21 mouse cellular contexts compared by ENCODE assay signal in genomic region chr7:97650729-97651128, GRCm38 (mm10). TPM values are rescaled to one million over a fixed set of nuclear protein-coding genes. Genes with fewer than 3 reads are reported as not detected.
DNase-seq lines count a peak whose midpoint lies in the region; ATAC-seq and TF ChIP-seq lines count a peak whose summit lies in the region.
"Had no signal": no experiment of that assay in that cellular context is flagged by ENCODE, and none has a peak within 500 bp of the region (broad histone marks: within the 10 kb centered on the region; RNA-seq: fewer than 3 reads in every experiment).

No protein-coding gene starts in this region.

- no peak overlapping the region for H3K4me3 ChIP-seq in liver, adult 2 months (ENCODE audit: insufficient read depth, low read depth, low read length)
- no peak overlapping the region for H3K4me3 ChIP-seq in liver, embryonic 11.5 days (ENCODE audit: low read depth, low read length)
- H3K4me3 ChIP-seq in liver, embryonic 16.5 days (ENCODE audit: low read depth, low read length), result no peak overlapping the region
- H3K4me3 ChIP-seq in liver, postnatal 0 days (ENCODE audit: low read depth, low read length), result no peak overlapping the region
- no peak overlapping the region for H3K4me3 ChIP-seq in liver, embryonic 12.5 days

- 35% methylated on average over 4 of the region's 4 CpGs for WGBS in liver, adult 2 months
- WGBS in liver, embryonic 11.5 days, result 84% methylated on average over 4 of the region's 4 CpGs
- WGBS in liver, embryonic 16.5 days (ENCODE audit: insufficient replicate concordance), result 72% methylated on average over 4 of the region's 4 CpGs
- WGBS in liver, postnatal 0 days (ENCODE audit: insufficient replicate concordance), result 67% methylated on average over 4 of the region's 4 CpGs
- 79% methylated on average over 4 of the region's 4 CpGs for WGBS in liver, embryonic 12.5 days (ENCODE audit: insufficient replicate concordance)

- DNase-seq in liver, adult 2 months (ENCODE audit: extremely low read depth, low read depth, low spot score), result peak; percentile 78
- no peak for DNase-seq in liver, embryonic 11.5 days (ENCODE audit: low spot score)
- DNase-seq in liver, result no peak
- no peak for DNase-seq in liver, postnatal 0 days
- DNase-seq: adrenal gland, adult 2 months; adrenal gland, adult 8-10 months; adrenal gland, postnatal 10 days; adrenal gland, postnatal 14 days; adrenal gland, postnatal 25 days; adrenal gland, postnatal 36 days; B cell, adult 2 months; cerebellum, adult 11 months; cerebellum, adult 11-12 months; cerebellum, adult 18-20 months had no signal

- H3K36me3 ChIP-seq in liver, adult 2 months (ENCODE audit: control insufficient read depth, insufficient read depth, low read length), result peaks cover 2% of the 10 kb centered on the region; the same call in 1 of the 2 replicates
- H3K36me3 ChIP-seq in liver, embryonic 11.5 days (ENCODE audit: control insufficient read depth, insufficient read depth, low read length), result no peaks in the 10 kb centered on the region
- H3K36me3 ChIP-seq in liver, embryonic 16.5 days (ENCODE audit: control insufficient read depth, insufficient read depth), result no peaks in the 10 kb centered on the region; the same call in 1 of the 2 replicates
- H3K36me3 ChIP-seq in liver, postnatal 0 days (replicated peaks; ENCODE audit: insufficient read depth, low read length), result peaks cover 13% of the 10 kb centered on the region
- H3K36me3 ChIP-seq in liver, embryonic 12.5 days, result peaks cover 27% of the 10 kb centered on the region

- no peaks in the 10 kb centered on the region for H3K27me3 ChIP-seq in liver, adult 2 months (ENCODE audit: control insufficient read depth, insufficient read depth, low read length)
- H3K27me3 ChIP-seq in liver, embryonic 11.5 days (replicated peaks; ENCODE audit: control insufficient read depth, insufficient read depth, low read length), result no peaks in the 10 kb centered on the region
- no peaks in the 10 kb centered on the region for H3K27me3 ChIP-seq in liver, embryonic 16.5 days (ENCODE audit: control insufficient read depth, insufficient read depth, low read depth, low read length)
- no peaks in the 10 kb centered on the region for H3K27me3 ChIP-seq in liver, postnatal 0 days (ENCODE audit: insufficient read depth, low read length)
- no peaks in the 10 kb centered on the region for H3K27me3 ChIP-seq in liver, embryonic 12.5 days (replicated peaks)
- H3K27me3 ChIP-seq: CH12.LX, Patski had no signal

- H3K79me2 ChIP-seq in liver, adult 2 months (ENCODE audit: control insufficient read depth, insufficient read depth, low read length), result no peaks in the 10 kb centered on the region

- ATAC-seq in liver, embryonic 11.5 days (replicated peaks; ENCODE audit: low FRiP score), result no peak
- peak; percentile 41; the same call in 1 of the 2 replicates for ATAC-seq in liver, embryonic 16.5 days (ENCODE audit: low read depth)
- 0 out of 2 replicates have a peak, but pooled peaks have one; percentile 62 for ATAC-seq in liver, postnatal 0 days
- ATAC-seq in liver, embryonic 12.5 days, result no peak
- ATAC-seq: activated CD4-positive, CD25-positive, alpha-beta regulatory T cell, adult 4 months; CD4-positive, CD25-positive, alpha-beta regulatory T cell, adult 4 months; Patski had no signal

- TF ChIP-seq POLR2A in liver, adult 2 months (IDR thresholded peaks at IDR 0.05; ENCODE audit: extremely low read depth, insufficient read depth, low read length), result no peak

- peaks cover 5% of the 10 kb centered on the region; the same call in 1 of the 2 replicates for H3K4me1 ChIP-seq in liver, adult 2 months (ENCODE audit: control insufficient read depth, insufficient read depth, low read length)
- H3K4me1 ChIP-seq in liver, embryonic 11.5 days (replicated peaks; ENCODE audit: control insufficient read depth, insufficient read depth, low read length), result no peaks in the 10 kb centered on the region
- H3K4me1 ChIP-seq in liver, embryonic 16.5 days (ENCODE audit: control insufficient read depth, low read depth, low read length), result no peaks in the 10 kb centered on the region
- H3K4me1 ChIP-seq in liver, postnatal 0 days (ENCODE audit: insufficient read depth), result no peaks in the 10 kb centered on the region; the same call in 1 of the 2 replicates
- H3K4me1 ChIP-seq in liver, embryonic 12.5 days, result no peaks in the 10 kb centered on the region

- no peak overlapping the region for H3K27ac ChIP-seq in liver, adult 2 months (replicated peaks; ENCODE audit: insufficient read depth, low read depth, low read length)
- no peak overlapping the region for H3K27ac ChIP-seq in liver, embryonic 11.5 days (ENCODE audit: low read depth, low read length)
- no peak overlapping the region for H3K27ac ChIP-seq in liver, embryonic 16.5 days (ENCODE audit: low read length)
- H3K27ac ChIP-seq in liver, postnatal 0 days (ENCODE audit: low read depth), result no peak overlapping the region
- no peak overlapping the region for H3K27ac ChIP-seq in liver, embryonic 12.5 days

- H3K9ac ChIP-seq in liver, adult 2 months (ENCODE audit: low read depth, low read length), result no peak overlapping the region
- no peak overlapping the region for H3K9ac ChIP-seq in liver, embryonic 11.5 days (ENCODE audit: low read depth, low read length)
- no peak overlapping the region for H3K9ac ChIP-seq in liver, embryonic 16.5 days (ENCODE audit: low read depth, low read length)
- no peak overlapping the region for H3K9ac ChIP-seq in liver, postnatal 0 days (replicated peaks)
- no peak overlapping the region for H3K9ac ChIP-seq in liver, embryonic 12.5 days

- H3K4me2 ChIP-seq in liver, embryonic 11.5 days, result no peak overlapping the region
- no peak overlapping the region for H3K4me2 ChIP-seq in liver, embryonic 16.5 days (ENCODE audit: low read depth, low read length)
- H3K4me2 ChIP-seq in liver, postnatal 0 days (ENCODE audit: low read depth, low read length), result no peak overlapping the region
- H3K4me2 ChIP-seq in liver, embryonic 12.5 days, result no peak overlapping the region

- H3K9me3 ChIP-seq in liver, embryonic 11.5 days (ENCODE audit: control insufficient read depth, low read length), result no peaks in the 10 kb centered on the region
- no peaks in the 10 kb centered on the region for H3K9me3 ChIP-seq in liver, embryonic 16.5 days (replicated peaks; ENCODE audit: control insufficient read depth, low read length)
- H3K9me3 ChIP-seq in liver, postnatal 0 days (ENCODE audit: low read length), result no peaks in the 10 kb centered on the region
- no peaks in the 10 kb centered on the region for H3K9me3 ChIP-seq in liver, embryonic 12.5 days (replicated peaks)
- H3K9me3 ChIP-seq: G1E had no signal

- TF ChIP-seq CTCF in liver, adult 2 months (IDR thresholded peaks at IDR 0.05; ENCODE audit: low read depth, low read length), result no peak
- no peak for TF ChIP-seq CTCF in liver, postnatal 0 days (IDR thresholded peaks at IDR 0.05; ENCODE audit: low read depth)

- TF ChIP-seq EP300 in liver, postnatal 0 days (IDR thresholded peaks at IDR 0.05; ENCODE audit: low read depth), result no peak

RNA-seq across cellular contexts. Expression of gene Clns1a, which starts 45.7 kb away (rescaled TPM):
- 26.0 and 29.1 TPM in 2 replicates for total RNA-seq in liver, adult 2 months (2014; rRNA removed)
- polyA plus RNA-seq in liver, adult 2 months (2012; rRNA removed), result 17.1 and 21.6 TPM in 2 replicates
- 187 and 208 TPM in 2 replicates for polyA plus RNA-seq in liver, embryonic 11.5 days (2014; fragmentation: Nextera tagmentation; extraction: Ambion mirVana)
- 50.8 and 56.1 TPM in 2 replicates for polyA plus RNA-seq in liver, embryonic 16.5 days (2015; fragmentation: Nextera tagmentation; extraction: Ambion mirVana)
- polyA plus RNA-seq in liver, postnatal 0 days (2015; fragmentation: Nextera tagmentation; extraction: Ambion mirVana), result 40.2 and 42.0 TPM in 2 replicates
- 120 and 129 TPM in 2 replicates for polyA plus RNA-seq in liver, embryonic 12.5 days (2016; fragmentation: Nextera tagmentation; extraction: Ambion mirVana)

Comparison
In these comparisons a context has a peak if more than half of its experiments do, and no peak if none do; other contexts are left out.
1. ATAC-seq: peak in liver, embryonic 16.5 days (single experiment) and liver, postnatal 0 days (single experiment); none in liver, embryonic 11.5 days (single experiment) and liver, embryonic 12.5 days (single experiment).